Mouse (Mus musculus) C2C12 (cell line): ENCODE results near the gene Smarca4. TPM values are rescaled to one million over a fixed set of nuclear protein-coding genes. Genes with fewer than 3 reads are reported as not detected.
A peak's percentile ranks its signal among the peaks of the same experiment; 100 is the strongest.

Source experiments
- H3K27me3 ChIP-seq: one replicate; pipeline ENCODE4 v1.6.1; 2011; ENCODE audit not compliant: control insufficient read depth, insufficient read depth, insufficient read length
- H3K36me3 ChIP-seq: one replicate; pipeline ENCODE4 v1.6.1; 2011; ENCODE audit not compliant: control insufficient read depth, insufficient read depth
- H3K4me3 ChIP-seq: one replicate; pipeline ENCODE4 v1.5.1; 2011; ENCODE audit warnings: mild to moderate bottlenecking, control low read depth; ENCODE audit not compliant: poor library complexity, insufficient read depth, severe bottlenecking
- H3K79me2 ChIP-seq: one replicate; pipeline ENCODE4 v1.6.1; 2011; ENCODE audit not compliant: control insufficient read depth, insufficient read depth
- H3K79me3 ChIP-seq: one replicate; pipeline ENCODE4 v1.6.1; 2011; ENCODE audit warnings: low read depth, control low read depth
- H3ac ChIP-seq: one replicate; pipeline ENCODE3; 2011; ENCODE audit warnings: low read depth; ENCODE audit not compliant: control insufficient read depth, insufficient read length
- CEBPB ChIP-seq: IDR thresholded peaks from one replicate; pipeline ENCODE4 v1.6.1; 2011; ENCODE audit warnings: low read depth, mild to moderate bottlenecking, control low read depth, moderate library complexity
- CTCF ChIP-seq: IDR thresholded peaks from one replicate; pipeline ENCODE4 v1.5.1; 2011; ENCODE audit not compliant: control insufficient read depth, insufficient read depth, insufficient read length
- FOSL1 ChIP-seq: IDR thresholded peaks from one replicate; pipeline ENCODE4 v1.8.0; 2011; ENCODE audit warnings: mild to moderate bottlenecking, low read length; ENCODE audit not compliant: poor library complexity, insufficient read depth, severe bottlenecking
- MAX ChIP-seq: IDR thresholded peaks from one replicate; pipeline ENCODE4 v1.6.1; 2011; ENCODE audit warnings: mild to moderate bottlenecking, control low read depth
- MYOD1 ChIP-seq: IDR thresholded peaks from one replicate; pipeline ENCODE4 v1.6.1; 2011; ENCODE audit warnings: low read depth; ENCODE audit not compliant: control insufficient read depth, insufficient read length
- MYOG ChIP-seq: IDR thresholded peaks from one replicate; pipeline ENCODE4 v1.6.1; 2011; ENCODE audit not compliant: control insufficient read depth, insufficient read length; ENCODE audit errors: extremely low read depth
- USF1 ChIP-seq: IDR thresholded peaks from one replicate; pipeline ENCODE4 v1.6.1; 2011; ENCODE audit warnings: low read depth, mild to moderate bottlenecking, control low read depth, moderate library complexity
- polyA plus RNA-seq: library from polyadenylated mRNA; unstranded; fragments of >200 nt; fragmentation: generic; extraction: Trizol; gene quantifications from one replicate; pipeline ENCODE4 v1.2.1, GENCODE M21; 2012; ENCODE audit warnings: missing spikeins

The Smarca4 gene
- polyA plus RNA-seq, 1 experiment, result 72.2 TPM

DNA sequence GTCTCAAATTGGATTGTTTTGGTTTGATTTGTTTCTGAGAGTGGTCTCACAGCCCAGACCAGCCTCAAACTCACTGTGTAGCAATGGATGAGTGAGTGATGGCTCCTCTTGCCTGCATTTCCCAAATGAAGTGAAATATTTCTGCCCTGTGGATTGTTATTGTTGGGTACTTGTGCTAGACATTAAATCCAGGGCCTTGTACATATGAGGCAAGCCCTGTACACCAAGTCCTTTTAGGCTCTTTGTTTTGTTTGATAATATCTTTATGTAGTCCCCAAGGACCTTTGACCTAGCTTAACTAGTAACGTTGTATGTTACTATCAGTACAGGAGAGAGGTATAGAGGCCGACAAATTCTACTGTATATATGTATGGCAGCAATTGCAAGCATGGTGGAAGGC, 21.1 kb upstream of the Smarca4 start:
- H3ac ChIP-seq, result no peak overlapping the region
- H3K4me3 ChIP-seq, result no peak overlapping the region
- no peak for TF ChIP-seq CEBPB
- TF ChIP-seq USF1, result no peak
- no peak for TF ChIP-seq MYOG
- TF ChIP-seq CTCF, result no peak
- no peak for TF ChIP-seq MAX
- no peak for TF ChIP-seq MYOD1
- TF ChIP-seq FOSL1, result no peak
- peaks cover 28% of the 10 kb centered on the region for H3K79me2 ChIP-seq
- peaks cover 15% of the 10 kb centered on the region for H3K79me3 ChIP-seq
- no peaks in the 10 kb centered on the region for H3K27me3 ChIP-seq
- peaks cover 18% of the 10 kb centered on the region for H3K36me3 ChIP-seq

DNA sequence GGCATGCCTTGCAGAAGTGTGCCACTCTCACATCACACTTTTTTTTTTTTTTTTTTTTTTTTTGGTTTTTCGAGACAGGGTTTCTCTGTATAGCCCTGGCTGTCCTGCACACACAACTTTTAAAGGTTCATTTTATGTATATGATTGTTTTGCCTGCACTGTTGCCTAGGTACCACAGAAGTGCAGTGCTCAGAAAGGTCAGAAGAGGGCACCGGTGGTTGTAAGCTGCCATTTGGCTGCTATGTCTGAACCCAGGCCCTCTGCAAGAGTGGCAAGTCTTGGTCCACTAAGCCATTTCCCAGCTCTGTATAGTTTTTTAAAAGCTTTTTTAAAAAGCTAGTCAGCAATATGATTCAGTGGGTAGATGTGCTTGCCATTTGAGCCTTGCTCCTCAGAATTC, 17.8 kb upstream of the Smarca4 start:
- no peak overlapping the region for H3ac ChIP-seq
- no peak overlapping the region for H3K4me3 ChIP-seq
- peaks cover 18% of the 10 kb centered on the region for H3K36me3 ChIP-seq
- H3K79me2 ChIP-seq, result peaks cover 25% of the 10 kb centered on the region
- no peaks in the 10 kb centered on the region for H3K27me3 ChIP-seq
- TF ChIP-seq USF1 (no peak), MYOG (no peak), MYOD1 (no peak), FOSL1 (no peak), CTCF (no peak), CEBPB (no peak), MAX (no peak)
- peaks cover 15% of the 10 kb centered on the region for H3K79me3 ChIP-seq

DNA sequence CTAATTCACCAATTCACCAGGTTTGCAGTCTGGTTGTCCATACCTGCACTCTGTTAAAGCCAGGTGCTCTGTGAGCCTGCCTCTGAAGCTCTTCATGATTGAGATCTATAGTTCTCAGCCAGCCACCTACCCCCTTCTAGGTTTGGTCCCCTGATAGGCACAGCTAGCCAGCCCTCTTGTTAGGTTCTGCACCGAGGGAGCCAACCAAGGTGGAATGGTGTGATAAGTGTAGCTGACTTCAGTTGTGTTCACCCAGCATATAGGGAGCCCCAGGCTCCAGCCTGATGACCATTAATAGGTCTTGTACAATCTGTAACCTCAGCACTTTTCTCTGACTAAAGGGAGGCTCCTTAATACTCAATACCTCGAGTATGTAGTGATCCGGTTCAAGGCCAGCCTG, 15.8 kb upstream of the Smarca4 start:
- Histone ChIP-seq H3K4me3 (no peak overlapping the region), H3K36me3 (peaks cover 4% of the 10 kb centered on the region), H3K79me3 (peaks cover 2% of the 10 kb centered on the region), H3K79me2 (peaks cover 5% of the 10 kb centered on the region), H3ac (no peak overlapping the region), H3K27me3 (no peaks in the 10 kb centered on the region)
- TF ChIP-seq MAX (no peak), USF1 (no peak), CTCF (no peak), MYOG (no peak), CEBPB (no peak), FOSL1 (no peak), MYOD1 (no peak)

DNA sequence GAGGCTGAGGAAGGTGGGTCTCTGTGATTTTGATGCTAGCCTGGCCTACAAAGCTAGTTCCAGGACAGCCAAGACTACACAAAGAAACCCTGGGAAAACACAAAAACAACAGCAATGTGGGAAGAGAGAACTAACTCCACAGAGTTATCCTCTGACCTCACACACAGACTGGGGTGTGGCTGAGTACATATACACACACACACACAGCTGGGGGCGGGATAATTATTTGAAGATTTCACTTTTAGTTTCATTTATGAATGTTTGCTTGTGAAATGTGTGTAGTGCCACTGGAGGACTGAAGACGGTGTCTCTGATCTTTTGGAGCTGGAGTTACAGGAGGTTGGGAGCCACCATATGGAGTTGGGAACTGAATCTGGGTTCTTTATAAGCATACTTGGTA, 14.9 kb upstream of the Smarca4 start:
- no peaks in the 10 kb centered on the region for H3K36me3 ChIP-seq
- H3K79me2 ChIP-seq, result no peaks in the 10 kb centered on the region
- H3K79me3 ChIP-seq, result peaks cover 2% of the 10 kb centered on the region
- TF ChIP-seq CTCF, result no peak
- TF ChIP-seq USF1, result no peak
- no peak for TF ChIP-seq MYOG
- TF ChIP-seq MAX, result no peak
- TF ChIP-seq MYOD1, result no peak
- TF ChIP-seq FOSL1, result no peak
- no peak for TF ChIP-seq CEBPB
- H3K27me3 ChIP-seq, result no peaks in the 10 kb centered on the region
- H3K4me3 ChIP-seq, result no peak overlapping the region
- H3ac ChIP-seq, result no peak overlapping the region

DNA sequence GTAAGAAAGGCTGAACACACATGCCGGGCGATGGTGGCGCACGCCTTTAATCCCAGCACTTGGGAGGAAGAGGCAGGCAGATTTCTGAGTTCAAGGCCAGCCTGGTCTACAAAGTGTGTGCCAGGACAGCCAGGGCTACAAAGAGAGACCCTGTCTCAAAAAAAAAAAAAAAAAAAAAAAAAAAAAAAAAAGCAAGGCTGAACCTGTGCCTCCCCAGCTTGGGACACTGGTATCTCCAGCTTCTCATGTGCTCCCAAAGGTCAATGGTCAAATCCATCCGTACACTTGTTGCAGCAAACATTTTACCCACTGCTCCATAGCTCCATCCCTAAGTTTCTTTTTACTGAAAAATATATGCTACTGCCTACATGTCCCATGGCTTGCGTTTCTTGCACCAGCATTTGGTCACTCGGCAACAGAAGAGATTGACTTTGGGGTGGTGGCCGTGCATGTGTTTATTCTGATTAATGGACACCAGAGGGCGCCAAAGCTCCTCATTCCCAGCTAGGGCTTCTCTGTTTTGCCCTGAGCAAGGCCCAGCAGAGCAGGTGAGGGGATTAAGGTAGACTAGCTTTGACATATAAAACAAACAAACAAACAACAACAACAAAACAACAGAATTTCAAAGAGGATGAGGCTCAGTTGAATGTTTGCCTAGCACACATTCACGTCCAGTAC, 14.1 kb upstream of the Smarca4 start:
- Histone ChIP-seq H3ac (no peak overlapping the region), H3K4me3 (no peak overlapping the region), H3K27me3 (no peaks in the 10 kb centered on the region), H3K36me3 (no peaks in the 10 kb centered on the region), H3K79me3 (no peaks in the 10 kb centered on the region), H3K79me2 (no peaks in the 10 kb centered on the region)
- TF ChIP-seq MYOG, result no peak
- no peak for TF ChIP-seq CEBPB
- no peak for TF ChIP-seq FOSL1
- peak; percentile 53 for TF ChIP-seq CTCF
- no peak for TF ChIP-seq MAX
- no peak for TF ChIP-seq USF1
- no peak for TF ChIP-seq MYOD1
